Mouse (Mus musculus): ENCODE data around the gene Plxnb2. TPM values are rescaled to one million over a fixed set of nuclear protein-coding genes. Genes with fewer than 3 reads are reported as not detected.
A peak's percentile ranks its signal among the peaks of the same experiment; 100 is the strongest.

Plxnb2 gene
- polyA plus RNA-seq, 1 experiment from 2014 or later: 130 TPM

GRCm38 (mm10) chr15:89137378-89138045, 43.1 kb downstream of the Plxnb2 start:
- ATAC-seq (ENCODE audit: insufficient number of reproducible peaks, insufficient read depth, low FRiP score, low TSS enrichment, low read depth): no peak
- Histone ChIP-seq H3K9ac (no peak overlapping the region), H3K9me3 (no peaks in the 10 kb centered on the region), H3K27ac (no peak overlapping the region), H3K4me3 (no peak overlapping the region), H3K4me2 (no peak overlapping the region), H3K4me1 (peaks cover 21% of the 10 kb centered on the region), H3K27me3 (peaks cover 49% of the 10 kb centered on the region), H3K36me3 (no peaks in the 10 kb centered on the region)
- 65% methylated on average over 11 of the region's 11 CpGs for WGBS

GRCm38 (mm10) chr15:89136461-89137155, 44.0 kb downstream of the Plxnb2 start:
- Histone ChIP-seq H3K27me3 (peaks cover 40% of the 10 kb centered on the region), H3K9me3 (no peaks in the 10 kb centered on the region), H3K36me3 (no peaks in the 10 kb centered on the region), H3K27ac (no peak overlapping the region), H3K4me1 (peaks cover 21% of the 10 kb centered on the region), H3K9ac (no peak overlapping the region), H3K4me2 (no peak overlapping the region), H3K4me3 (no peak overlapping the region)
- no peak for ATAC-seq (ENCODE audit: insufficient number of reproducible peaks, insufficient read depth, low FRiP score, low TSS enrichment, low read depth)
- 96% methylated on average over 5 of the region's 5 CpGs for WGBS

DNA sequence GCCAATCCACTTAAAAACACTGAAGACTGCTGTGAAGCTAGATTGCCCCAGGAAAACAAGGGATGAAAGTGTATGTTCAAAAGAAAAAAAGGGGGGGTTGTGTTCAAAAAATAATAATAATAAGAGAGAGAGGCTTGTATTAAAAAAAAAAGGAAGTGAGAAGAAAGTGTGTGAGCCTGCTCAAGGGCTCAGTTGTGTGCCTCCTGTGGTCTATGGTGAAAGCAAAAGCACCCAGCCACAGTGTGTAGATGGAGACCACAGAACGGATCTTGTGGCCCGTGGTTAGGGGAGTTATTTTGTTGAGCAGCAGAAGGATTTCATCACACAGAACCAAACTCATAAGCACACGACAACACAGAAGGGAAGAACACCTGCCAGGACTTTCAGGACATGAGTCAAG, 49.3 kb downstream of the Plxnb2 start:
- H3K9me3 ChIP-seq: no peaks in the 10 kb centered on the region
- WGBS: 86% methylated on average over 3 of the region's 3 CpGs
- no peaks in the 10 kb centered on the region for H3K27me3 ChIP-seq
- no peak overlapping the region for H3K27ac ChIP-seq
- H3K4me2 ChIP-seq: no peak overlapping the region
- no peak overlapping the region for H3K4me3 ChIP-seq
- peaks cover 18% of the 10 kb centered on the region for H3K4me1 ChIP-seq
- no peak overlapping the region for H3K9ac ChIP-seq
- no peak for ATAC-seq (ENCODE audit: insufficient number of reproducible peaks, insufficient read depth, low FRiP score, low TSS enrichment, low read depth)
- H3K36me3 ChIP-seq: no peaks in the 10 kb centered on the region

DNA sequence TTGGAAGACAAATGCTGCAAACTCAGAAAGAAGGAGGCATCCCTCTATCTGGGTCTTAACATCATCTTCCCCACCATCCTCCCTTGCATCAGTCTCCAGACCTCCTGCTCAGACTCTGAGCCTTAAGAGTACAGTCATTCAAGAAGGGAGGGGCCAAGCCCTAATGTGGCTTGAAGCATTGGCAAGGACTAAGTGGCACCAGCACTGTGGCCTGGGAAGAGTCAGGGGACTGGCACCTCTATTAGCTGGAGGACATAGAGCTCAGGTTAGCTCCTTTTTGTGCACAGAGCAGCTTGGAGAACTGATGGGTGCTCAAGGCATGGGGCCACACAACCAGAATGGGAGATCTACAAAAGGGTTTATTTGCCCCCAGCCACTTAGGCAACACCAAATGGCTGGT, 50.3 kb downstream of the Plxnb2 start:
- no peak overlapping the region for H3K4me3 ChIP-seq
- no peaks in the 10 kb centered on the region for H3K27me3 ChIP-seq
- no peak overlapping the region for H3K9ac ChIP-seq
- H3K9me3 ChIP-seq: no peaks in the 10 kb centered on the region
- peaks cover 7% of the 10 kb centered on the region; the same call in 1 of the 2 replicates for H3K36me3 ChIP-seq
- peaks cover 18% of the 10 kb centered on the region for H3K4me1 ChIP-seq
- H3K4me2 ChIP-seq: no peak overlapping the region
- no peak for ATAC-seq (ENCODE audit: insufficient number of reproducible peaks, insufficient read depth, low FRiP score, low TSS enrichment, low read depth)
- no peak overlapping the region for H3K27ac ChIP-seq

GRCm38 (mm10) chr15:89128382-89129350, 51.9 kb downstream of the Plxnb2 start, which contains the start of gene Hdac10:
Gene Hdac10 (minus strand): TSS chr15:89128700.
- H3K4me3 ChIP-seq: peak within 1 kb of the TSS; percentile 62
- peak within 1 kb of the TSS; percentile 80 for H3K27ac ChIP-seq
- H3K27me3 ChIP-seq: no peaks in the 10 kb centered on the region
- no peaks in the 10 kb centered on the region for H3K9me3 ChIP-seq
- peaks cover 23% of the 10 kb centered on the region for H3K4me1 ChIP-seq
- H3K9ac ChIP-seq: peak within 1 kb of the TSS; percentile 79
- ATAC-seq (ENCODE audit: insufficient number of reproducible peaks, insufficient read depth, low FRiP score, low TSS enrichment, low read depth): peak; percentile 77
- peaks cover 11% of the 10 kb centered on the region; the same call in 1 of the 2 replicates for H3K36me3 ChIP-seq
- WGBS: 2% methylated on average over 36 of the region's 36 CpGs
- peak within 1 kb of the TSS; percentile 88 for H3K4me2 ChIP-seq

- H3K9me3 ChIP-seq: no peaks in the 10 kb centered on the region
- ATAC-seq (ENCODE audit: insufficient number of reproducible peaks, insufficient read depth, low FRiP score, low TSS enrichment, low read depth): no peak
These were observed 53.1 kb downstream of the Plxnb2 start for GRCm38 (mm10) chr15:89127364-89127940.

DNA sequence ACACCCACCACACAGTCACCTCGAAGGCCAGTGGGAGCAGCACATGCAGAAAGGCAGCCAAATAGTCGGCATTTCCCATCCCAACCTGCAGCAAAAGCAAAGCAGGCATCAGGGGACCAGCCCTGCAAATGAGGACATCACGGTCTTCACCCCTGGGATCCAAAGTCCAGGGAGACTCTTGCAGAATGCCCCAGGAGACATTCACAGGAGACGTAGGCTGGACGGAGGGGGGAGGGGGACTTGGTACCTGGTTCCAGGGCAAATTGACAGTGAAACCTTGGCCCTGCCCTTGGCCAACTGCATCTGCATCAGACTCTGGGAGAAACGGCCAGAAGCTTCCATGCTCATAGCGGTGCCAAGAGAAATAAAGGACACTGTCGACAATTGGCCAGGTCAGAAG, 54.0 kb downstream of the Plxnb2 start:
- Histone ChIP-seq H3K4me1 (peaks cover 36% of the 10 kb centered on the region), H3K4me3 (no peak overlapping the region), H3K36me3 (peaks cover 11% of the 10 kb centered on the region; the same call in 1 of the 2 replicates), H3K9me3 (no peaks in the 10 kb centered on the region), H3K27me3 (no peaks in the 10 kb centered on the region), H3K9ac (no peak overlapping the region), H3K27ac (no peak overlapping the region), H3K4me2 (no peak overlapping the region)
- ATAC-seq (ENCODE audit: insufficient number of reproducible peaks, insufficient read depth, low FRiP score, low TSS enrichment, low read depth): no peak
- 85% methylated on average over 8 of the region's 8 CpGs for WGBS

More at GRCm38 (mm10) chr15:89127364-89127940, 53.1 kb downstream of the Plxnb2 start:
- Histone ChIP-seq H3K4me1 (peaks cover 28% of the 10 kb centered on the region), H3K27ac (no peak overlapping the region), H3K4me2 (peak overlapping the region; percentile 88), H3K36me3 (peaks cover 11% of the 10 kb centered on the region; the same call in 1 of the 2 replicates), H3K27me3 (no peaks in the 10 kb centered on the region), H3K9ac (peak overlapping the region; percentile 79), H3K4me3 (peak overlapping the region; percentile 62)
- 87% methylated on average over 8 of the region's 8 CpGs for WGBS

DNA sequence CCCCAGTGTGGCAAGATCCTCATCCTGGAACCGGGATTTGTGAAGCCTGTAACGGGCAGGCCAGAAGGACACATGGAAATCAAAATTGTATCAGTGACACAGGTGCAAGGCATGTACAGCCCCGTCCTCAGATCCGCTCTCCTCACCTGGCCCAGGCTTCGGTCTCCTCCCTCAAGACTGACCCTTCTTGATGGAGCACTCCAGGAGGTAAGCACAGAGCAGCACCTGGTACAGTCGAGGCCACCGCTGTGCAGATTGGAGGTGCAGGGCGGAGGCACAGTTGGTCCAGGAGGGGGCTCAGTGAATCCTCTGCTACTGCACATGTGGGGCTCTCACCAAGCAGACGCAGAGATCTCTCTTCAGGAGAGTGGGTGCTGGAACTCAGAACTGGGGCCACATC, 55.2 kb downstream of the Plxnb2 start:
- no peak for ATAC-seq (ENCODE audit: insufficient number of reproducible peaks, insufficient read depth, low FRiP score, low TSS enrichment, low read depth)

DNA sequence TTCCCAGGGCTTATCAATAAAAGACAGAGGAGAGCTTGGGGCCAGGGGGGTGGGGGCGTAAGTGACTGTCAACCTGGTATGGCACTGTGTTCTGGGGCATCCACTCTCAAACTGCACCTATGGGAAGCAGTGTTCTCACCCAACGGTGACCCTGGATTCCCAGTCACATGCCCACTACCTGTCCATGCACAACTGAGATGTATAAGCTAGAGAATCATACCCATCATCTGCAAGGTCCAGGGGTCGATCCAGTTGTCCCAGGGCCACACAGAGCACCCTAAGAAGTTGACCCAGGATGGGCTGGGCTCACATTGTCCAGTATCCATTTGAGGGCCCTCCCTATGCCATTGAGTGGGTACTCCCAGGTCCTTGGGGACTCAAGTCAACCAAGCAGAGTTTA, 56.3 kb downstream of the Plxnb2 start:
- peak overlapping the region; percentile 95; the same call in 1 of the 2 replicates for H3K4me2 ChIP-seq
- no peak for ATAC-seq (ENCODE audit: insufficient number of reproducible peaks, insufficient read depth, low FRiP score, low TSS enrichment, low read depth)
- peaks cover 25% of the 10 kb centered on the region; the same call in 1 of the 2 replicates for H3K36me3 ChIP-seq
- peak overlapping the region; percentile 91; the same call in 1 of the 2 replicates for H3K9ac ChIP-seq
- H3K27ac ChIP-seq: no peak overlapping the region; the same call in 1 of the 2 replicates
- WGBS: 90% methylated on average over 3 of the region's 3 CpGs
- H3K9me3 ChIP-seq: no peaks in the 10 kb centered on the region
- H3K27me3 ChIP-seq: no peaks in the 10 kb centered on the region
- H3K4me3 ChIP-seq: no peak overlapping the region
- peaks cover 55% of the 10 kb centered on the region for H3K4me1 ChIP-seq

More for the DNA sequence above, 55.2 kb downstream of the Plxnb2 start:
- no peaks in the 10 kb centered on the region for H3K9me3 ChIP-seq
- no peak overlapping the region for H3K4me2 ChIP-seq
- H3K27me3 ChIP-seq: no peaks in the 10 kb centered on the region
- no peak overlapping the region for H3K9ac ChIP-seq
- H3K4me1 ChIP-seq: peaks cover 46% of the 10 kb centered on the region
- H3K36me3 ChIP-seq: peaks cover 16% of the 10 kb centered on the region; the same call in 1 of the 2 replicates
- 91% methylated on average over 9 of the region's 9 CpGs for WGBS
- H3K27ac ChIP-seq: no peak overlapping the region
- no peak overlapping the region for H3K4me3 ChIP-seq

GRCm38 (mm10) chr15:89123595-89123994, 57.0 kb downstream of the Plxnb2 start:
- peak overlapping the region; percentile 89 for H3K4me3 ChIP-seq
- H3K4me1 ChIP-seq: peaks cover 50% of the 10 kb centered on the region
- 23% methylated on average over 11 of the region's 11 CpGs for WGBS
- H3K9ac ChIP-seq: peak overlapping the region; percentile 91
- peak overlapping the region; percentile 95 for H3K4me2 ChIP-seq
- peaks cover 30% of the 10 kb centered on the region for H3K36me3 ChIP-seq
- no peaks in the 10 kb centered on the region for H3K27me3 ChIP-seq
- H3K27ac ChIP-seq: peak overlapping the region; percentile 87
- no peak for ATAC-seq (ENCODE audit: insufficient number of reproducible peaks, insufficient read depth, low FRiP score, low TSS enrichment, low read depth)
- H3K9me3 ChIP-seq: no peaks in the 10 kb centered on the region

Data from embryonic facial prominence, embryonic 13.5 days (tissue).